Mouse (Mus musculus): ENCODE data around the gene Myof.
A peak's percentile ranks its signal among the peaks of the same experiment; 100 is the strongest.

Gene Myof

GRCm38 (mm10) chr19:38003671-38004521 lies 39.5 kb downstream of the Myof start:
- peak; percentile 60 for DNase-seq (ENCODE audit: low read depth, low spot score)

GRCm38 (mm10) chr19:38002816-38003215 lies 40.6 kb downstream of the Myof start:
- no peak for DNase-seq (ENCODE audit: low read depth, low spot score)

GRCm38 (mm10) chr19:38000990-38001389 lies 42.4 kb downstream of the Myof start:
- no peak for DNase-seq (ENCODE audit: low read depth, low spot score)

GRCm38 (mm10) chr19:37999941-38000340 lies 43.4 kb downstream of the Myof start:
- DNase-seq (ENCODE audit: low read depth, low spot score): no peak

- DNase-seq (ENCODE audit: low read depth, low spot score): no peak
Measured at GRCm38 (mm10) chr19:37994301-37994700, 49.1 kb downstream of the Myof start.

- no peak for DNase-seq (ENCODE audit: low read depth, low spot score)
Measured at GRCm38 (mm10) chr19:37992184-37992554, 51.2 kb downstream of the Myof start.

GRCm38 (mm10) chr19:37991399-37992183 lies 51.8 kb downstream of the Myof start:
- no peak for DNase-seq (ENCODE audit: low read depth, low spot score)

GRCm38 (mm10) chr19:37989971-37990370 lies 53.4 kb downstream of the Myof start:
- no peak for DNase-seq (ENCODE audit: low read depth, low spot score)

GRCm38 (mm10) chr19:37988156-37988555 lies 55.2 kb downstream of the Myof start:
- DNase-seq (ENCODE audit: low read depth, low spot score): no peak

GRCm38 (mm10) chr19:37985730-37986129 lies 57.6 kb downstream of the Myof start:
- DNase-seq (ENCODE audit: low read depth, low spot score): no peak

- DNase-seq (ENCODE audit: low read depth, low spot score): no peak
Measured at GRCm38 (mm10) chr19:37975951-37976350, 67.4 kb downstream of the Myof start.

- no peak for DNase-seq (ENCODE audit: low read depth, low spot score)
Measured at GRCm38 (mm10) chr19:37970571-37970970, 72.8 kb downstream of the Myof start.

- DNase-seq (ENCODE audit: low read depth, low spot score): no peak
Measured at GRCm38 (mm10) chr19:37970004-37970403, 73.4 kb downstream of the Myof start.

GRCm38 (mm10) chr19:37965828-37966227 lies 77.5 kb downstream of the Myof start:
- no peak for DNase-seq (ENCODE audit: low read depth, low spot score)

- DNase-seq (ENCODE audit: low read depth, low spot score): no peak
Measured at GRCm38 (mm10) chr19:37963421-37963820, 80.0 kb downstream of the Myof start.

GRCm38 (mm10) chr19:37960791-37961190 lies 82.6 kb downstream of the Myof start:
- no peak for DNase-seq (ENCODE audit: low read depth, low spot score)

- no peak for DNase-seq (ENCODE audit: low read depth, low spot score)
Measured at GRCm38 (mm10) chr19:37959543-37960215, 83.7 kb downstream of the Myof start.

- DNase-seq (ENCODE audit: low read depth, low spot score): no peak
Measured at GRCm38 (mm10) chr19:37959076-37959475, 84.3 kb downstream of the Myof start.

- DNase-seq (ENCODE audit: low read depth, low spot score): no peak
Measured at GRCm38 (mm10) chr19:37957256-37957655, 86.1 kb downstream of the Myof start.

GRCm38 (mm10) chr19:37956006-37956405 lies 87.4 kb downstream of the Myof start:
- no peak for DNase-seq (ENCODE audit: low read depth, low spot score)

GRCm38 (mm10) chr19:37955425-37956001 lies 87.9 kb downstream of the Myof start:
- DNase-seq (ENCODE audit: low read depth, low spot score): peak; percentile 77

GRCm38 (mm10) chr19:37954772-37955171 lies 88.6 kb downstream of the Myof start:
- no peak for DNase-seq (ENCODE audit: low read depth, low spot score)
